Comparison of ENCODE assay signal across 10 mouse cellular contexts in genomic region chr1:182338961-182339565, GRCm38 (mm10). TPM values are rescaled to one million over a fixed set of nuclear protein-coding genes. Genes with fewer than 3 reads are reported as not detected.
A peak's percentile ranks its signal among the peaks of the same experiment; 100 is the strongest.
DNase-seq lines count a peak whose midpoint lies in the region; ATAC-seq and TF ChIP-seq lines count a peak whose summit lies in the region.
"Had no signal": no experiment of that assay in that cellular context is flagged by ENCODE, and none has a peak within 500 bp of the region (broad histone marks: within the 10 kb centered on the region; RNA-seq: fewer than 3 reads in every experiment).

No protein-coding gene starts in this region.

- no peak for ATAC-seq in limb, embryonic 13.5 days (ENCODE audit: low FRiP score, low read depth)
- no peak for ATAC-seq in midbrain, postnatal 0 days (ENCODE audit: low FRiP score)
- ATAC-seq in intestine, embryonic 16.5 days = no peak

- no peak overlapping the region for H3K27ac ChIP-seq in limb, embryonic 13.5 days
- H3K27ac ChIP-seq in limb, embryonic 10.5 days = no peak overlapping the region
- no peak overlapping the region for H3K27ac ChIP-seq in hindbrain, embryonic 10.5 days
- H3K27ac ChIP-seq in midbrain, postnatal 0 days (ENCODE audit: low read depth, low read length) = no peak overlapping the region
- H3K27ac ChIP-seq in intestine, embryonic 16.5 days (ENCODE audit: low read length) = no peak overlapping the region

- H3K36me3 ChIP-seq in limb, embryonic 13.5 days = peaks cover 7% of the 10 kb centered on the region
- H3K36me3 ChIP-seq in limb, embryonic 10.5 days = peaks cover 10% of the 10 kb centered on the region
- peaks cover 12% of the 10 kb centered on the region for H3K36me3 ChIP-seq in hindbrain, embryonic 10.5 days
- no peaks in the 10 kb centered on the region for H3K36me3 ChIP-seq in midbrain, postnatal 0 days (ENCODE audit: insufficient read depth, low read length)
- H3K36me3 ChIP-seq in intestine, embryonic 16.5 days (ENCODE audit: control insufficient read depth, insufficient read depth, low read length) = no peaks in the 10 kb centered on the region

- peaks cover 22% of the 10 kb centered on the region for H3K4me1 ChIP-seq in limb, embryonic 13.5 days
- H3K4me1 ChIP-seq in limb, embryonic 10.5 days = peaks cover 19% of the 10 kb centered on the region
- H3K4me1 ChIP-seq in hindbrain, embryonic 10.5 days (replicated peaks) = peaks cover 26% of the 10 kb centered on the region
- H3K4me1 ChIP-seq in midbrain, postnatal 0 days (ENCODE audit: insufficient read depth, low read length) = peaks cover 7% of the 10 kb centered on the region
- H3K4me1 ChIP-seq in intestine, embryonic 16.5 days (ENCODE audit: control insufficient read depth, insufficient read depth, low read length) = peaks cover 15% of the 10 kb centered on the region

- 86% methylated on average over 7 of the region's 7 CpGs for WGBS in limb, embryonic 13.5 days
- WGBS in limb, embryonic 10.5 days = 86% methylated on average over 7 of the region's 7 CpGs
- WGBS in hindbrain, embryonic 10.5 days = 81% methylated on average over 7 of the region's 7 CpGs
- WGBS in midbrain, postnatal 0 days = 49% methylated on average over 7 of the region's 7 CpGs
- 78% methylated on average over 7 of the region's 7 CpGs for WGBS in intestine, embryonic 16.5 days

- H3K9me3 ChIP-seq in limb, embryonic 13.5 days = no peaks in the 10 kb centered on the region
- no peaks in the 10 kb centered on the region for H3K9me3 ChIP-seq in limb, embryonic 10.5 days (replicated peaks)
- no peaks in the 10 kb centered on the region for H3K9me3 ChIP-seq in hindbrain, embryonic 10.5 days
- no peaks in the 10 kb centered on the region for H3K9me3 ChIP-seq in midbrain, postnatal 0 days (ENCODE audit: low read length)
- H3K9me3 ChIP-seq in intestine, embryonic 16.5 days (ENCODE audit: control insufficient read depth, low read length) = no peaks in the 10 kb centered on the region
- H3K9me3 ChIP-seq: megakaryocyte, embryonic 14.5 days had no signal

- no peak for DNase-seq in limb, embryonic 10.5 days (ENCODE audit: low spot score)
- peak; percentile 30 for DNase-seq in cerebellum, adult 8-10 months
- no peak for DNase-seq in hindbrain, embryonic 10.5 days (ENCODE audit: low spot score)
- no peak for DNase-seq in midbrain, postnatal 0 days (ENCODE audit: low spot score)
- no peak for DNase-seq in yolk sac, embryonic 10.5 days (ENCODE audit: low spot score)
- DNase-seq in heart, postnatal 4 days = no peak
- DNase-seq: kidney, adult 11 months had no signal

- no peaks in the 10 kb centered on the region for H3K27me3 ChIP-seq in limb, embryonic 13.5 days
- no peaks in the 10 kb centered on the region for H3K27me3 ChIP-seq in limb, embryonic 10.5 days (ENCODE audit: low read depth, poor library complexity, severe bottlenecking)
- H3K27me3 ChIP-seq in hindbrain, embryonic 10.5 days (ENCODE audit: insufficient read depth, poor library complexity, severe bottlenecking) = no peaks in the 10 kb centered on the region
- H3K27me3 ChIP-seq in midbrain, postnatal 0 days (ENCODE audit: insufficient read depth, low read length) = no peaks in the 10 kb centered on the region
- no peaks in the 10 kb centered on the region for H3K27me3 ChIP-seq in intestine, embryonic 16.5 days (replicated peaks; ENCODE audit: control insufficient read depth, insufficient read depth, low read length)
- H3K27me3 ChIP-seq: megakaryocyte, embryonic 14.5 days had no signal

- no peak overlapping the region for H3K4me3 ChIP-seq in limb, embryonic 13.5 days
- no peak overlapping the region for H3K4me3 ChIP-seq in limb, embryonic 10.5 days
- H3K4me3 ChIP-seq in hindbrain, embryonic 10.5 days = peak overlapping the region; percentile 100
- H3K4me3 ChIP-seq in midbrain, postnatal 0 days (ENCODE audit: low read depth, low read length) = peak overlapping the region; percentile 98; the same call in 1 of the 2 replicates
- no peak overlapping the region for H3K4me3 ChIP-seq in intestine, embryonic 16.5 days (ENCODE audit: low read length)
- H3K4me3 ChIP-seq: megakaryocyte, embryonic 14.5 days had no signal

- H3K4me2 ChIP-seq in limb, embryonic 13.5 days (replicated peaks) = peak overlapping the region; percentile 84
- peak overlapping the region; percentile 84 for H3K4me2 ChIP-seq in midbrain, postnatal 0 days (ENCODE audit: low read depth, low read length, poor library complexity, severe bottlenecking)
- no peak overlapping the region for H3K4me2 ChIP-seq in intestine, embryonic 16.5 days (ENCODE audit: low read depth, low read length)

- H3K9ac ChIP-seq in limb, embryonic 13.5 days = no peak overlapping the region
- no peak overlapping the region for H3K9ac ChIP-seq in midbrain, postnatal 0 days (replicated peaks; ENCODE audit: low read length, poor library complexity, severe bottlenecking)
- H3K9ac ChIP-seq in intestine, embryonic 16.5 days (ENCODE audit: low read depth, low read length) = no peak overlapping the region

- peak; percentile 29; the same call in 1 of the 2 replicates for TF ChIP-seq CTCF in midbrain, postnatal 0 days (IDR thresholded peaks at IDR 0.05)

RNA-seq across cellular contexts. Expression of gene Fbxo28, which starts 2.4 kb away (rescaled TPM):
- 19.6 TPM in 2 replicates for polyA plus RNA-seq in limb, embryonic 13.5 days (2015; fragmentation: Nextera tagmentation; extraction: Ambion mirVana)
- 20.3 and 20.9 TPM in 2 replicates for polyA plus RNA-seq in limb, embryonic 10.5 days (2016; fragmentation: Nextera tagmentation; extraction: Ambion mirVana)
- polyA plus RNA-seq in hindbrain, embryonic 10.5 days (2016; fragmentation: Nextera tagmentation; extraction: Ambion mirVana) = 20.0 and 23.5 TPM in 2 replicates
- total RNA-seq in midbrain, postnatal 0 days (2014; rRNA removed) = 32.2 and 40.3 TPM in 2 replicates
- polyA plus RNA-seq in midbrain, postnatal 0 days (2015; fragmentation: Nextera tagmentation; extraction: Ambion mirVana) = 13.1 and 14.5 TPM in 2 replicates
- polyA plus RNA-seq in intestine, embryonic 16.5 days (2015; fragmentation: Nextera tagmentation; extraction: Ambion mirVana) = 11.5 and 12.1 TPM in 2 replicates
- 10 to 100 TPM; 20.4 to 24.5 TPM for total RNA-seq in heart, postnatal 4 days (2021)

RNA-seq across cellular contexts. Expression of gene Degs1, which starts 56.5 kb away (rescaled TPM):
- polyA plus RNA-seq in limb, embryonic 13.5 days (2015; fragmentation: Nextera tagmentation; extraction: Ambion mirVana) = 111 TPM in 2 replicates
- 65.1 and 65.5 TPM in 2 replicates for polyA plus RNA-seq in limb, embryonic 10.5 days (2016; fragmentation: Nextera tagmentation; extraction: Ambion mirVana)
- 67.7 and 76.4 TPM in 2 replicates for polyA plus RNA-seq in hindbrain, embryonic 10.5 days (2016; fragmentation: Nextera tagmentation; extraction: Ambion mirVana)
- total RNA-seq in midbrain, postnatal 0 days (2014; rRNA removed) = 83.0 and 97.7 TPM in 2 replicates
- 107 and 112 TPM in 2 replicates for polyA plus RNA-seq in midbrain, postnatal 0 days (2015; fragmentation: Nextera tagmentation; extraction: Ambion mirVana)
- 126 and 129 TPM in 2 replicates for polyA plus RNA-seq in intestine, embryonic 16.5 days (2015; fragmentation: Nextera tagmentation; extraction: Ambion mirVana)
- 100 to 1,000 TPM; 113 to 121 TPM for total RNA-seq in heart, postnatal 4 days (2021)

Comparison
In these comparisons a context has a peak if more than half of its experiments do, and no peak if none do; other contexts are left out.
1. H3K4me3 ChIP-seq: peak in hindbrain, embryonic 10.5 days (single experiment) and midbrain, postnatal 0 days (single experiment); none in limb, embryonic 13.5 days (single experiment), limb, embryonic 10.5 days (single experiment) and intestine, embryonic 16.5 days (single experiment).